Mouse (Mus musculus) urinary bladder, postnatal 25 days (tissue): ENCODE measurements at regions not wholly inside any gene's neighbourhood (a gene's known extent, or its start where the extent isn't known, plus 50 kb on each side); places are given as distances from the start of the nearest gene placed in this dataset.

Source experiments
- DNase-seq: peaks from one replicate; pipeline ENCODE4 v3.0.0; 2022; ENCODE audit warnings: low spot score

GRCm38 (mm10) chr12:29213625-29214024 lies 314.6 kb upstream of the Myt1l start:
- DNase-seq = no peak

GRCm38 (mm10) chr12:29222099-29222498 lies 306.1 kb upstream of the Myt1l start:
- no peak for DNase-seq

GRCm38 (mm10) chr12:29226001-29226400 lies 302.2 kb upstream of the Myt1l start:
- DNase-seq = no peak

- no peak for DNase-seq
Observed at GRCm38 (mm10) chr12:29232492-29233447, 295.4 kb upstream of the Myt1l start.

GRCm38 (mm10) chr12:29236496-29236895 lies 291.7 kb upstream of the Myt1l start:
- DNase-seq = no peak

GRCm38 (mm10) chr12:29237516-29237915 lies 290.7 kb upstream of the Myt1l start:
- DNase-seq = no peak

GRCm38 (mm10) chr12:29239482-29239881 lies 288.7 kb upstream of the Myt1l start:
- no peak for DNase-seq

- DNase-seq = no peak
Observed at GRCm38 (mm10) chr12:29239975-29240374, 288.2 kb upstream of the Myt1l start.

- DNase-seq = no peak
Observed at GRCm38 (mm10) chr12:29243087-29243486, 285.1 kb upstream of the Myt1l start.

GRCm38 (mm10) chr12:29246041-29246440 lies 282.1 kb upstream of the Myt1l start:
- DNase-seq = no peak

- DNase-seq = no peak
Observed at GRCm38 (mm10) chr12:29247356-29247755, 280.8 kb upstream of the Myt1l start.

GRCm38 (mm10) chr12:29248459-29248858 lies 279.7 kb upstream of the Myt1l start:
- no peak for DNase-seq

- no peak for DNase-seq
Observed at GRCm38 (mm10) chr12:29256103-29256502, 272.1 kb upstream of the Myt1l start.

GRCm38 (mm10) chr12:29257011-29257734 lies 271.0 kb upstream of the Myt1l start:
- DNase-seq = no peak

- no peak for DNase-seq
Observed at GRCm38 (mm10) chr12:29257735-29258547, 270.2 kb upstream of the Myt1l start.

GRCm38 (mm10) chr12:29258548-29258874 lies 269.7 kb upstream of the Myt1l start:
- no peak for DNase-seq

- no peak for DNase-seq
Observed at GRCm38 (mm10) chr12:29258966-29259365, 269.2 kb upstream of the Myt1l start.

GRCm38 (mm10) chr12:29274166-29274565 lies 254.0 kb upstream of the Myt1l start:
- no peak for DNase-seq

- no peak for DNase-seq
Observed at GRCm38 (mm10) chr12:29275676-29276075, 252.5 kb upstream of the Myt1l start.

- no peak for DNase-seq
Observed at GRCm38 (mm10) chr12:29279631-29280080, 248.5 kb upstream of the Myt1l start.

GRCm38 (mm10) chr12:29280081-29280788 lies 247.9 kb upstream of the Myt1l start:
- DNase-seq = no peak
